Mouse (Mus musculus) fat pad, adult 2 months (tissue): ENCODE data around the gene Fam149b.
"Not testable (repeated sequence)": the region's sequence is repeated elsewhere in the genome, so short reads cannot be mapped to it uniquely, and the experiment has no call there.

Experiments used
- DNase-seq: peaks from one replicate; pipeline ENCODE4 v3.0.0-alpha.2; 2011; ENCODE audit warnings: low read depth, low spot score; ENCODE audit errors: extremely low read depth

The Fam149b gene

DNA sequence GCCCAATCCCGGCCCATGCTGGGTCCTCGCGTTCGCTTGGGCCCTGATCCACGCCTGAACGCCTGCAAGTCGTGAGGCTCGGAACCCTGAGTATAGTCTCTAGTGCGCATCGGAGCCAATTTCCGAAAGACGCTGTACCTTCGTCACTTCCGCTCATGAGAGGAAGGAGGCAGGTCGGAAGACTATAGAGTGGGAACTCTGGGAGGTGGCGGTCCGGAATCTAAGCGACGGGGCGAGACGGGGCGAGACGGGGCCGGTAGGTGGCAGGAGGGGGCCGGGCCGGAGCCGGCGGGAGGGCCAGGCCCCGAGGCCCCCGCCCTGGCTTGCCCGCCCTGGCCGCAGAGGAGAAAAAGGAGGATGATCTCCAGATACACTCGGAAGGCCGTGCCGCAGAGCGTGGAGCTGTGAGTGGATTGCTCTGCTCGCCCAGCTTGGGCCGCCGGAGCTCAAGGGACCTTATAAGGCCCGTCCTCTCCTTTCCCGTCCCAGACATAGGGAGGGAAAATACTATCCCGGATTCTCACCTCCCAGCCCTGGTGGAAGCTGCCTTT, at the start of gene Fam149b, which contains the start of gene Ecd:
Fam149b (plus strand) TSS at position 172 of the 551 bp plus-strand sequence.
Ecd (minus strand) TSS at position 131 of the 551 bp plus-strand sequence.
- DNase-seq = peak; percentile 65

DNA sequence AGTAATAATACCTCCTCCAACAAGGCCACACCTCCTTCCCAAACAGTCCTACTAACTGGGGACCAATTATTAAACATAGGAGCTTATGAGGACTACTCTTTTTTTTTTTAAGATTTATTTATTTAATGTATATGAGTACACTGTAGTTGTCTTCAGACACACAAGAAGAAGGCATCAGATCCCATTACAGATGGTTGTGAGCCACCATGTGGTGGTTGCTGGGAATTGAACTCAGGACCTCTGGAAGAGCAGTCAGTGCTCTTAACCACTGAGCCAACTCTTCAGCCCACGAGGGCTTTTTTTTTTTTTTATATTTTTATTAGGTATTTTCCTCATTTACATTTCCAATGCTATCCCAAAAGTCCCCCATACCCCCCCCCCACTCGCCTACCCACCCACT, 42.9 kb upstream of the Fam149b start:
- not testable (repeated sequence) for DNase-seq

DNA sequence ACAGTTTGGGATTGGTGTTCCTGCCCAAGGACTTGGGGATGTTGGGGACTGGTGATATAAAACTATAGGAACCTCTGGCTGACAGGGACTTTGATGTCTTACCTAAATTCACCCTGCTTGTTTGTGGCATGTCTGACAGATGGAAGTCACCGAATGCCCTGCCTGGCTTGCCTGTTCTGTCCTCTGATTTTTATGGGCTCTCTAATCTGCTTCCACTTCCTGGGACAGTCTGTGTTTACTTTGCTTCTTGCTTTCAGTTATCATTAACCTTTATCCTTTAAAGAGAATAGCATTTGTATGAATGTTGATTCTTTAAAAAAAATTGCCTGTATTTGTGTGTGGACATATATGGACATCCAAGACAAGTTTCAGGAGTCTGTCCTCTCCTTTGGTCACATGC, 32.8 kb upstream of the Fam149b start:
- no peak for DNase-seq

DNA sequence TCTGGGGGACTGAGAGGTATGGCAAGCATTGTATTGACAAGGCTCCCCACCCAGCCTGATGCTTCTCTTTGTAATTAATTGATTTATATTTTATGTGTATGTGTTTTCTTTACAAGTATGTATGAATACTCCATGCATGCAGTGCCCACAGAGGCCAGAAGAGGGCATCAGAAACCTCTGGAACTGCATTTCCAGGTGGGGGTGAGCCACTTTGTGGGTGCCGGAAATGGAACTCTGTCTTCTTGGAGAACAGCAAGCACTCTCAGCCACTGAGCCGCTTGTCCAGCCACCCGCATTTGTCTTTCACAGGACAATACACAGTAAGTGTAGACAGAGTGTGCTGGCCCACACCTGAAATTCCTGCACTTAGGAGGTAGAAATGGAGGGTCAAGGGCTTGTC, 28.5 kb upstream of the Fam149b start:
- DNase-seq = no peak

DNA sequence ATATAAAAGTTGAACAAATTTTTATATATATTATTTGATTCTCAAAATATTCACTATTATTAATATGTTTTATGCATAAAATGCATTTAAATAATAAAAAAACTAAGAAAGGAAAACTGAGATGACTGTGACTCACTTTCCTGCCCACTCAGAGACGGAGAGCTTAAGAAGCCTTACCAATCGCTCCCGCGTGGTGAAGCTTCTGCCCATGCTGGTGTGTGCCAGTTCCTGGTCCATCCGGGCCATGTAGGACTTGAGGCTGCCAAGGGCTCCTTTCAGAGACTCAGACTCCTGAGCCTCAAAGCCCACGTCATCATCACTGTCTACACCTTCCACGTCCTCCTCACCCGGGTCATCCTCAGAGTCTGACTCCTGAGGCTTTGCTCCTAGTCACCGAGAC, 23.8 kb upstream of the Fam149b start:
- no peak for DNase-seq

DNA sequence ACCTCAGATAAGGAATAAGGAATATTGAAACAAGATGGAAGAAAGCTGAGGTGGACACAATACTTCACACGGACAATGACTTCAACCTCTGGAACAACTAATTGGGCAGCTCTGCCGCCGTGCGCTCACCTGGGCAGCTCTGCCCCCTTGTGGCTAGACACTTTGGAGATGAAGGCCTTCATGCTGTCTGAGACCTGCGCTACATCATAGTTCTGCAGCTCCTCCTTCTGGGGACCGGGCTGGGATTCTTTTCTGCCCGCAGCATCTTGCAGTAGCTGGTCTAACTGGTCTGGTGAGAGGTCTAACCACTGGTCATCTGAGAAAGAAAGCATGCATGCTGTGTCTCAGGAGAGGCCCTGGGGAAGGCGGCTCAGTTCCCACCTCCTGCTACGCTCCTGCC, 19.5 kb upstream of the Fam149b start:
- DNase-seq = no peak

DNA sequence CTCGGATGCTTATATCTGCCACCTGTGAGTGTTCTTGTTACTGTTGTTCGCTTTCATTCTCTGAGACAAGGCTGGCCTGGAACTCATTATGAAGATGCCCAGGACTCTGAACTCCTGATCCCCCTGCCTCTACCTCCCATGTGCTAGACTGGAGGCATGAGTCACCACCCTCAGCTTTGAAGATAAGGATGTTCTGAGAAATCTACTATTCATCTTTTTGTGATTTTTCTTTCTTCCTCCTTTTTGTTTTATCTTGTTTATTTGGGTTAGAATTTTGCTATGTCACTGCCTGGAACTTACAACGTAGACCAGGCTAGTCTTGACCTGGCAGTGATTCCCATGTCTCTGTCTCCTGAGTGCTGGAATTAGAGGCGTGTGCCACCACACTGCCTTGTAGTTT, 16.6 kb upstream of the Fam149b start:
- DNase-seq = no peak

DNA sequence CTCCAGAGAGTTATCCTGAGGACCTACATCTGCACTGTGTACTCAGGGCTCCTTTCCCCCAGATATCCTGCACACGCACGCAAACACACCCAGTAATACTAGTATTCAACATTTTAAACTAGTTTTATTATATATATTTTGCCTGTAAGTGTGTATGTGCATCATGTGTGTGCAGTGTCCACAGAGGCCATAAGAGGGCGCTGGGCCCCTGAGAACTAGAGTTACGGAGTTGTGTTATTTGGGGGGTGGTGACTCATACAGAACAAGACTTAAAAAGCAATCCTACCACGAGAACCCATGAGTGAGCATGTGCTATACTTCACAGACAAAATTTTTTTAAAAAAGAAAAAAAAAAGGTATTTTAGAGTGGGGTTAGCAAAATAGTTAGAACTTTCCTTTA, 8.5 kb upstream of the Fam149b start:
- no peak for DNase-seq

DNA sequence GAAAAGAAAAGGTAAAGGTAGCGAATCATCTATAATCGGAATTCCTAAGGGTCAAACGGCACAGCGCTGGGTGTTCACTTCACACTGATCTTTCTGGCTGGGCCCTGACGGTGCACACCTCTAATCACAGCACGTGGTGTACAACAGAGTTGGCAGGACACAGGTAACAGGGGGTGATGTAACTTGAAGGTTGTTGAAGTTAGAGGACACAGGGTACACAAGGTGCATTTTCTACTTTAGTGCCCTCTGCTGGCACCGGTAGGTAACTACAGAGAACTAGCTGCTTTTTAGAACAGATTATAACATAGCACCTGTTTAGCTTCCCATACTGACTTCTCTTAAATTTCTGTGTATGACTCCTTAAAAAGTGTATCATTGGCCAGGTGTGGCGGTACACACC, 7.8 kb upstream of the Fam149b start:
- no peak for DNase-seq

DNA sequence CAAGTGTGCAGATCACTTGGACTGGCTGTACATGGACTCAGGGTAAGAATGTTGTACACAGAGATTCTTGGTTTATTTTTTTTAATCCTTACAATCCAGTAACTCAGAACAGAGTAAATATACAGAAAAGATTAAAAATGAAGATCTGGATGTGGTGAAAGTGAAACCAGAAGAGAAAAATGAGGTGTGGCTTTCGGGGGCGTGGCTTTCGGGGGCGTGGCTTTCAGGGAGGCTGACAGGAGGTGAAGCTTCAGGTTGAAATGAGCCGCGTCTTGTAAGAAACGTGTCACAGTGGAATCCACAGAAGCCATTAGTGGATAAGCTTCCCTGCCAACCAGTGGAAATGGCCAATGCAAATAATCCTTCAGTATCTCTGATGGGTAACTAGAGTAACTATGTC, 7.1 kb upstream of the Fam149b start:
- DNase-seq = no peak

DNA sequence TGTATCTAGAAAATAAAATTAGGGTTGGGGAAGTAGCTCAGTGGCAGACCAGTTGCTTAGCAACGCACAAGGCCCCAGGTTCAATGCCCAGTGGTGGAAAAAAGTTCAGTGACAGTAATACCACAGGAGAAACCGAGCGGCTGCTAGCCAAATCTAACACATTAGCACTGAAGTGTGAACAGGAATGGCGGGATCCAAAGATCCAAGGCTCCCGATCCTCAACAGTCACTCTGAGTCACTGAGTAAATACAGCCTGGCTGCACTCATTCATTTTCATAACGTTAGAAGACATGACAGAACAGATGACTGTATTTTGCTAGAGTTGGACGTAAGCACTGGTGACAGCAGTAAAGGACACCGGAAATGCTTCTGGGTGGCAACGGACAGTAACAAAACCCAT, 2.1 kb upstream of the Fam149b start:
- DNase-seq = no peak

DNA sequence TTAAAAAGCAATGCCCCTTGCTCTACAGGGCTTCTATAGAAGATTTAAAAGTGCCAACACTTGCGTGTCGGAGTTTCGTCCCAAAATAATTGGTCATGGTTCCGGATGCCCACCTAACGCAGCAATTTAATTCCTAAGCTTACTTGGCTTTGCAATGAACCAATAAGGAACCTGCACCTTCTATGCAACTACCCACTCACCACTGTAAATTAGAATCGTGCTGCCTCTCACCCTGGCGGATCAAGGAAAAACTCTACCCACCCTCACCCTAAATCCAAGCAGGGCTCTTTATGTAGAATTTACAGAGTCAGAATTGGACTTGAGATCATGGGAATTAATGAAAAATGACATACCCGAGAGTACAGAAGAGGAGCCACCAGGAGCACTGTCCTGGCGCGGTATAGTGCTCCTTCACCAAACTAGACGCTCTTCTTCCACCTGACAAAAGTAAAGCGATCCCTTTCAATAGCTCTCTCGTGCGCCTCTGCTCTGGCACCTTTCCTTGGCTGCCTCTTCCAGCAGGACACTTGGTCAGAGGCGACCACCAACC, 446 bp upstream of the Fam149b start:
- peak; percentile 7 for DNase-seq

DNA sequence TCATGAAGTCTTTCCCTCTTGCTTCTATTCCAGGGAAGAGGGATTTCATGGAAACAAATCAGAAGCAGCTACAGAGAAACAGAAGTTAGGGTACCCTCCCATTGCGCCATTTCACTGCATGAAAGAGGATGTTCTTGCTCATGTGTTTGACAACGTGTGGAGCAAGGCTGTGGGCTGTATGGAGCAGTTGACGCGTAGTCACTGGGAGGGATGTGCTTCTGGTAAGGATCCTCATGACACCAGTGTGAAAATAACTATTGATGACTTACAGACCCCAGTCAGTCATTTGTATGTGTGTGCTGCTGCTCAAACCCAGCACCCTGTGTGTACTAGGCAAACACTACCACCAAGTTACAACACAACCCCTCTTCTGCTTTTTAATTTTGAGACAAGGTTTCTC, 15.3 kb downstream of the Fam149b start:
- no peak for DNase-seq

DNA sequence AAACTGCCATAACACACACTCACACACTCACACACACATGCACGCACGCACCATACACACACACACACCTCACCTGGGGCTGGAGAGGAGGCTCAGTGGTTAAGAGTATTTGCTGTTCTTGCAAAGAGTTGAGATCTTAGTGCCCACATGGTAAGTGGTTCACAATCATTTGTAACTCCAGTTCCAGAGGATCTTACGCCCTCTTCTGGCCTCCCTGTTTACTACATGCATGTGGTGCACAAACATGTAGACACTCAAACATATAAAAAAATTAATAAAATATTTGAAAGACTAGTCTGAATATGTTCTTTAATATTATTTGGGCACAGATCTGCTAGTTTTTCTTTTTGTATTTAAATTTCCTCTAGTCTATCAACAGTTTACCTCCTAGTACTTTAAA, 20.3 kb downstream of the Fam149b start:
- DNase-seq = no peak

DNA sequence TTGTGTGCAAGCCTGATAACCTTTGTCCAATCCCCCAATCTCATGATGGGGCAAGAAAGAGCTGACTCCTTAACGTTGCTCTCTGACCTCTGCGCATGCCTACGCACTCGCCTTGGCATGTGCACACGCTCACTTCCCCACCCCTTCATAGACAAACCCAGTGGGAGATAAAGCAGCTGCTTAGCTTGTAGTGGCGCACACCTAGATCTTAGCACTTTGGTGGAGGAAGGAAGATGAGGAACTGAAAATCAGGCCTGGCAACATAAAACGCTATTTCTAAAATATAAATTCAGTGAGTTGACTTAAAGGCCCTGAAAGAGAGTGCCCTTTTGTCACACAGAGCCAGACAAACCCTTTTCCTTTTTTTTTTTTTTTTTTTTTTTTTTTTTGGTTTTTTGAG, 22.8 kb downstream of the Fam149b start:
- no peak for DNase-seq

DNA sequence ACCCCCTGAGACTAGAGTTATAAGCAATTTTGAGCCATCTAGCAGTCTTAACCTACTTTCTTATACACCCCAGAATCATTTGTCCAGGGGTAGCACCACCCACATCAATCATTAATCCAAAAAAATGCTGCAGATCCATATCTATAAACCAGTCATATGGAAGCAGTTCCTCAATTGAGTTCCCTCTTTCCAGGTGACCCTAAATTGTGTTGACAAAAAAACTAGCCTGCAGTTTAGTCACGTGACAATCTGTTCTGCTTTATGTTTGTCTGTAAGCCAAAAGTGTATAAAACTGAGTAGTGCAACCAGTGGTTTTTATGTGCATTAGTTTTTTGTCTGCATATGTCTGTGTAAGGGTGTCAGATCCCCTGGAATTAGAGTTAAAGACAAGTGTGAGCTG, 23.9 kb downstream of the Fam149b start:
- no peak for DNase-seq

DNA sequence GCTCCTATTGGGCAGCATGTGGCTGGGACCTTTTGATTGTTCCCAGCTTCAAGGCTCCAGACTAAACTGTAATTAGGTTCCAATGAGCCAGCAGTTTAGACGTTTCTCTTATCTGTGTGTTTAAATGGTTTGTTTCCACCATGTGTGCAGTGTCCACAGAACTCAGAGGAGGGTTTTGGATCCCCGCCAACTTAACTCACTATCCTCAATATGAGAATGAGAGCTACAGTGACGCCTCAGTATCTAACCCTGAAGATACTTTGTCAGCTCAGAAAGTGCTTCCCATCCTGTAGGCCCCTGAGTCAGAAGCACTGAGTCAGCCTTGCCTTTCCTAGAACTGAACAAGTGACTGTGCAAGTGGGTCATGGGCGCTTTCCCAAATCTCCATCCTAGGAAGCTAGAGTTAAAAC, 29.2 kb downstream of the Fam149b start:
- DNase-seq = no peak

DNA sequence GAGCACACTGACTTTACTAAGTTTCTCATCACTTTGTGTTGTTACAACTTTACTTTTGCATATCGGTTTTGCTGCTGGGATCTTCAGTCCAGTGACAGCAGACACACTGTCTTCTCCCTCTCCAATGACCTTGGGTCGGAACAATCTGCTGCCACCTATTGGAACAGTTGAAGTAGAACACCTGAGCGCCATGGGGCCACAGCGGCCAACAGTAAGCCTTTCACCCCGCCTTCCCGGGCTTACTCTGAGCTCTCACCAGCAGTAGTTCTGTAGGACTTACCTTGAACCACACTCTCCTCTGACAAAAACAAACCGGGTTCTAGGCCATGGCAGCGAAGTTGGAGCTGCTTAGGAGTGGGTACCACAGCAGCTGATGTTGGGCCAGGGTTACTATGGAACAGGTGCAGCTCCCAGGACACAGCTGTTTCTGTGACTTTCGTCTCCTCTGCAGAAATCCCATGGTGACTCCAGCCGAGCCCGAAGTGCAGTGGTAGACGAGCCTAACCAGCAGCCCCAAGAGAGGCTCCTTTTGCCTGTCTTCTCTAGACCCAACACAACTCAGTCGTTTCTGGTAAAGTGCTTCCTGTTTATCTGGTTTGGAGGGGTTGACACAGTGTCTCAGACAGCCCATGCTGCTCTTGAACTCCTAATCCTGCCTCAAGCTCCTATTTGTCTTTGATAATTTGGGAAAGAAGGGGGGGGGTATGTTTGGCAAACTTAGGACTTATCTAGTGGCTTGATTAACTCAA, 30.5 kb downstream of the Fam149b start:
- DNase-seq = no peak

DNA sequence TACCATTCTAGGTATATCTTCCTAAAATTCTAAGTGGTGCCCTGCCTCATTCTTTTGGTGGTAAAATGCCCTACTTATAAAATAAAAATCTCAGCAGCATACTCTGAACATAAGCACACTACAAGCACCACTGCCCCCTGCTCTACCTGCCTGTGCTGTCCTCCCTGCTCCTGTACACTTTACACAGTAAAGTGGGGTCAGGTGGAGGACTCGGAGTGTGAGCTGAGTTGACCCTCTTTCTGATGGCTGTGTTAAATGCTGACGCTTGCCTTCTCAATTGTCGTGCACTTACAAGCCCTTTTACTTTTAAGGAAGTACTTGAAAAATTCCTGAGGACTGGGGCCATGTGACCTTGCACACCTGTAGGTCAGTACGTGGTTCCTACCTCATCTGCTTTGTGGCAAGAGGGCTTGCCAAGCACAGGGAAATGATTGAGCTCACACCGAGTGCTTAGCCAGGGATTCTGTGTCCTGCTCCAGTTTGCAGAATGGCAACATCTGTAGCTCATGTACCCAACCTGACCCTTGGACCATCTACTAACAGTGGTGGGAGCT, 31.2 kb downstream of the Fam149b start:
- no peak for DNase-seq

DNA sequence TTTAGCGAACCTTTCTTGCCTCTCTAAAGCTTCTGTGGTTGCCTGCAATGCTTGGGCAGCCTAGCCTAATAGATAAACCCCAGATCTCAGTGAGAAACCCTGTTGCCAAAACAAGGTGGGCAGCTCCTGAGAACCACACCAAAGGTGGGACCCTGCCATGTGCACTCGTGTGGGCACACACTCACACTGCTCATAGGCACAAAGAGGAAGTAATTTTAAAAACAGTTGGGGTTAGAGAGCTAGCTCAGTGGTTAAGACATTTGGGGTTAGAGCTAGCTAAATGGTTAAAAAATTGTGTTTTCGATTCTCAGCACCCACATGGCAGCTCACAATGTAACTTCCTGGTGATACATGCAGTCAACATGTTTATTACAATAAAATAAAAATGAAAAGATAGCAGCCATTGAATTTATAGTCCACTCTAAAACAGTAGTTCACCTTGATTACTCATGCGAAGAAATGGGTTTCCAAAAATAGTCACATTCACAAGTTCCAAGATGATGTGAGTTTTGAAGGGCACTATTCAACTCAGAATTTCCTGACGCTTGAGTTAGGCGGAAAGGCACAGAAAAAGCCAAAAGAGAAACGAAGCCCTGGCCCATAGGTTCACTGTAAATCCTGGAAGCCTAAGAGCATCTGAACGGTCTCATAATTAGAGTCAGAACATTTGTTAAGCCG, 31.9 kb downstream of the Fam149b start:
- DNase-seq = no peak

DNA sequence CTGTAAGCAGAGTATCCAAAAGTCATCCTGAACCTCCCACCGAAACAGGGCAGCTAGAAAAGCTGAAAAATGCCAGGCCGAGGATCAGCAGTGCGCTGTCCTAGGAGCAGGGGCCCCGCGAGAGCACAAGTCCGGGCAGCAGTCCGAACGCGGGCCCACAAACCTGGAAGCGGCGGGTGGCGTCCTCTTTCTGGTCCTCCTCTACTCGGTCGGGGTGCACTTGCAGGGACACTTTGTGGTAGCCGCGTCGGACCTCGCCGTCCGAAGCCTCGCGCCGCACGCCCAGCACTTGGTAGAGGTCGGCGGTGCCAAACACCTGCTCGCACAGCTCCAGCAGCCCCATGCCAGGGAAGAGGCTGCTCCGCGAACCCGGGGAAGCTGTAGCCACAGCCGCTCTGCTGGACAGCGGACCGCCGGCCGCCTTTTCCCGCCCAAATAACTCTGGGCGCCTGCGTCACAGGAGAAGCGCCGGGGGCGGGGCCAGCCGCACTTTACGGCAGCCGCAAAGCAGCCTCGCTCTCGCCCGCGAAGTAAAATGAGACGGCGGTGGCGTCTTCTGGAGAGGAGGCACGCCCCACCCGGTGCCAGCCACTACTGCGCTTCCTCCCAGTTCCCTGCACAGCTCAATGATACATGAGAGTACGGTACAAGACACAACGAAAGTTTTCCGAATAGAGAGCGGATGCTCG, 40.6 kb downstream of the Fam149b start, which contains the start of gene Dnajc9:
Dnajc9 (minus strand) TSS at position 470 of the 689 bp plus-strand sequence.
- DNase-seq = no peak
